Comparison of ENCODE assay signal across 8 mouse cellular contexts in genomic region chr4:132088921-132089320, GRCm38 (mm10). TPM values are rescaled to one million over a fixed set of nuclear protein-coding genes. Genes with fewer than 3 reads are reported as not detected.
A peak's percentile ranks its signal among the peaks of the same experiment; 100 is the strongest.
DNase-seq lines count a peak whose midpoint lies in the region; ATAC-seq and TF ChIP-seq lines count a peak whose summit lies in the region.

No protein-coding gene starts in this region.

- no peak overlapping the region for H3K4me2 ChIP-seq in forebrain, postnatal 0 days (ENCODE audit: low read depth)
- H3K4me2 ChIP-seq in forebrain, embryonic 16.5 days (ENCODE audit: low read length) = no peak overlapping the region
- H3K4me2 ChIP-seq in liver, embryonic 14.5 days (ENCODE audit: low read depth) = no peak overlapping the region

- no peak overlapping the region for H3K9ac ChIP-seq in forebrain, postnatal 0 days
- no peak overlapping the region for H3K9ac ChIP-seq in forebrain, embryonic 16.5 days (replicated peaks; ENCODE audit: low read depth, low read length)
- no peak overlapping the region for H3K9ac ChIP-seq in liver, embryonic 14.5 days (replicated peaks)

- peak; percentile 96 for TF ChIP-seq CTCF in forebrain, postnatal 0 days (IDR thresholded peaks at IDR 0.05; ENCODE audit: low read depth)
- peak; percentile 80; the same call in 1 of the 2 replicates for TF ChIP-seq CTCF in spleen, adult 2 months (IDR thresholded peaks at IDR 0.05; ENCODE audit: extremely low read depth, insufficient read depth, insufficient read length, insufficient replicate concordance)
- peak; percentile 95 for TF ChIP-seq CTCF in liver, embryonic 14.5 days (IDR thresholded peaks at IDR 0.05; ENCODE audit: low read depth)

- ATAC-seq in forebrain, postnatal 0 days = peak; percentile 61
- ATAC-seq in forebrain, embryonic 16.5 days = no peak
- ATAC-seq in liver, embryonic 14.5 days (ENCODE audit: insufficient read depth) = no peak

- H3K4me3 ChIP-seq in forebrain, postnatal 0 days (ENCODE audit: low read depth, low read length) = no peak overlapping the region
- no peak overlapping the region for H3K4me3 ChIP-seq in forebrain, embryonic 16.5 days (replicated peaks; ENCODE audit: low read length)
- no peak overlapping the region for H3K4me3 ChIP-seq in spleen, adult 2 months (ENCODE audit: extremely low read depth, insufficient read depth, insufficient read length)
- no peak overlapping the region for H3K4me3 ChIP-seq in liver, embryonic 14.5 days (ENCODE audit: insufficient read depth in 1 of 2, low read depth in 2 of 2, low read length in 2 of 2)

- WGBS in forebrain, postnatal 0 days = 16% methylated on average over 7 of the region's 7 CpGs
- WGBS in forebrain, embryonic 16.5 days = 17% methylated on average over 7 of the region's 7 CpGs
- 15% methylated on average over 7 of the region's 7 CpGs for WGBS in spleen, adult 2 months
- WGBS in liver, embryonic 14.5 days (ENCODE audit: insufficient replicate concordance) = 18% methylated on average over 7 of the region's 7 CpGs

- peak; percentile 89 for DNase-seq in forebrain, postnatal 0 days
- peak; percentile 33 to 40 for DNase-seq in spleen, adult 2 months (ENCODE audit: low read depth in 1 of 2, low spot score in 2 of 2)
- DNase-seq in spleen, postnatal 36 days (ENCODE audit: low spot score in 2 of 2) = no peak
- DNase-seq in cerebellum, postnatal 10 days = peak; percentile 78 to 83
- peak; percentile 80 for DNase-seq in induced T-regulatory cell, adult 2 months (ENCODE audit: low read depth)
- no peak for DNase-seq in liver, embryonic 14.5 days (ENCODE audit: low read depth in 3 of 3, low spot score in 3 of 3)
- peak; percentile 72 to 76 for DNase-seq in right cerebral cortex, adult 2 months (ENCODE audit: low spot score in 2 of 2)

- no peaks in the 10 kb centered on the region for H3K36me3 ChIP-seq in forebrain, postnatal 0 days (ENCODE audit: insufficient read depth)
- H3K36me3 ChIP-seq in forebrain, embryonic 16.5 days (ENCODE audit: control insufficient read depth, insufficient read depth) = no peaks in the 10 kb centered on the region
- H3K36me3 ChIP-seq in spleen, adult 2 months (ENCODE audit: control insufficient read depth, insufficient read depth, low read length) = no peaks in the 10 kb centered on the region
- no peaks in the 10 kb centered on the region for H3K36me3 ChIP-seq in liver, embryonic 14.5 days (replicated peaks; ENCODE audit: control insufficient read depth, insufficient read depth, low read depth)

- no peak for TF ChIP-seq POLR2A in spleen, adult 2 months (IDR thresholded peaks at IDR 0.05; ENCODE audit: low read depth, low read length)

- H3K27ac ChIP-seq in forebrain, postnatal 0 days (ENCODE audit: low read depth, low read length) = no peak overlapping the region
- H3K27ac ChIP-seq in forebrain, embryonic 16.5 days (ENCODE audit: low read length) = no peak overlapping the region
- no peak overlapping the region for H3K27ac ChIP-seq in spleen, adult 2 months (ENCODE audit: insufficient read depth, low read length)
- H3K27ac ChIP-seq in liver, embryonic 14.5 days = no peak overlapping the region

- H3K27me3 ChIP-seq in forebrain, postnatal 0 days (ENCODE audit: insufficient read depth, low read length) = no peaks in the 10 kb centered on the region
- no peaks in the 10 kb centered on the region for H3K27me3 ChIP-seq in forebrain, embryonic 16.5 days (replicated peaks; ENCODE audit: control insufficient read depth, insufficient read depth, low read length)
- H3K27me3 ChIP-seq in spleen, adult 2 months (ENCODE audit: control insufficient read depth, insufficient read depth, low read length) = no peaks in the 10 kb centered on the region; the same call in 1 of the 2 replicates
- no peaks in the 10 kb centered on the region for H3K27me3 ChIP-seq in liver, embryonic 14.5 days (ENCODE audit: control insufficient read depth, insufficient read depth, low read length)

- H3K9me3 ChIP-seq in forebrain, postnatal 0 days (ENCODE audit: low read length) = no peaks in the 10 kb centered on the region
- H3K9me3 ChIP-seq in forebrain, embryonic 16.5 days (ENCODE audit: control insufficient read depth, low read length) = no peaks in the 10 kb centered on the region
- H3K9me3 ChIP-seq in liver, embryonic 14.5 days (ENCODE audit: control insufficient read depth, low read length) = no peaks in the 10 kb centered on the region

- no peak for TF ChIP-seq EP300 in liver, embryonic 14.5 days (IDR thresholded peaks at IDR 0.05; ENCODE audit: low read depth)

- no peaks in the 10 kb centered on the region for H3K4me1 ChIP-seq in forebrain, postnatal 0 days (ENCODE audit: insufficient read depth)
- no peaks in the 10 kb centered on the region for H3K4me1 ChIP-seq in forebrain, embryonic 16.5 days (replicated peaks; ENCODE audit: control insufficient read depth, insufficient read depth, low read length)
- no peaks in the 10 kb centered on the region for H3K4me1 ChIP-seq in spleen, adult 2 months (ENCODE audit: control insufficient read depth, insufficient read depth, insufficient read length)
- no peaks in the 10 kb centered on the region for H3K4me1 ChIP-seq in liver, embryonic 14.5 days (replicated peaks; ENCODE audit: control insufficient read depth in 2 of 2, insufficient read depth in 2 of 2, low read length in 1 of 2)

RNA-seq across cellular contexts. Expression of gene Epb41, which starts 13.8 kb away (rescaled TPM):
- total RNA-seq in forebrain, postnatal 0 days (2014; rRNA removed) = 65.0 and 68.3 TPM in 2 replicates
- 32.4 and 36.5 TPM in 2 replicates for polyA plus RNA-seq in forebrain, postnatal 0 days (2015; fragmentation: Nextera tagmentation; extraction: Ambion mirVana)
- polyA plus RNA-seq in forebrain, embryonic 16.5 days (2015; fragmentation: Nextera tagmentation; extraction: Ambion mirVana) = 74.1 and 91.8 TPM in 2 replicates
- 66.5 and 94.1 TPM in 2 replicates for polyA plus RNA-seq in spleen, adult 2 months (2012; rRNA removed)
- 105 and 113 TPM in 2 replicates for polyA plus RNA-seq in liver, embryonic 14.5 days (2012; rRNA removed)
- polyA plus RNA-seq in liver, embryonic 14.5 days (2014; fragmentation: Nextera tagmentation; extraction: Ambion mirVana) = 153 and 166 TPM in 2 replicates

RNA-seq across cellular contexts. Expression of gene Gm10300, which starts 14.4 kb away (rescaled TPM):
- total RNA-seq in forebrain, postnatal 0 days (2014; rRNA removed) = 0.14 TPM in 1 of 2 replicates, not detected in the other
- polyA plus RNA-seq in forebrain, postnatal 0 days (2015; fragmentation: Nextera tagmentation; extraction: Ambion mirVana) = not detected in 2 replicates
- not detected in 2 replicates for polyA plus RNA-seq in forebrain, embryonic 16.5 days (2015; fragmentation: Nextera tagmentation; extraction: Ambion mirVana)
- polyA plus RNA-seq in spleen, adult 2 months (2012; rRNA removed) = 0.11 and 0.19 TPM in 2 replicates
- polyA plus RNA-seq in liver, embryonic 14.5 days (2012; rRNA removed) = 0.11 and 0.15 TPM in 2 replicates
- 0.32 and 0.40 TPM in 2 replicates for polyA plus RNA-seq in liver, embryonic 14.5 days (2014; fragmentation: Nextera tagmentation; extraction: Ambion mirVana)

RNA-seq across cellular contexts. Expression of gene Oprd1, which starts 55.4 kb away (rescaled TPM):
- total RNA-seq in forebrain, postnatal 0 days (2014; rRNA removed) = 1.5 and 1.6 TPM in 2 replicates
- 0.23 and 0.53 TPM in 2 replicates for polyA plus RNA-seq in forebrain, postnatal 0 days (2015; fragmentation: Nextera tagmentation; extraction: Ambion mirVana)
- polyA plus RNA-seq in forebrain, embryonic 16.5 days (2015; fragmentation: Nextera tagmentation; extraction: Ambion mirVana) = 0.30 TPM in 1 of 2 replicates, not detected in the other
- 0.53 and 0.86 TPM in 2 replicates for polyA plus RNA-seq in spleen, adult 2 months (2012; rRNA removed)
- polyA plus RNA-seq in liver, embryonic 14.5 days (2012; rRNA removed) = 0.03 and 0.04 TPM in 2 replicates
- polyA plus RNA-seq in liver, embryonic 14.5 days (2014; fragmentation: Nextera tagmentation; extraction: Ambion mirVana) = 0.04 TPM in 1 of 2 replicates, not detected in the other

Comparison
In these comparisons a context has a peak if more than half of its experiments do, and no peak if none do; other contexts are left out.
1. DNase-seq: peak in forebrain, postnatal 0 days (single experiment), spleen, adult 2 months (2 of 2), cerebellum, postnatal 10 days (2 of 2), induced T-regulatory cell, adult 2 months (single experiment) and right cerebral cortex, adult 2 months (2 of 2); none in spleen, postnatal 36 days (0 of 2) and liver, embryonic 14.5 days (0 of 3).
2. Peak in every context shown above with its lines, with median percentiles within 50 percentile points of each other: CTCF ChIP-seq.